Mouse (Mus musculus): ENCODE measurements around the gene Trip11. TPM values are rescaled to one million over a fixed set of nuclear protein-coding genes. Genes with fewer than 3 reads are reported as not detected.

Trip11 gene
- polyA plus RNA-seq, 2 experiments: 2.2 to 6.1 TPM

GRCm38 (mm10) chr12:101899671-101900245 lies 13.3 kb downstream of the Trip11 start:
- DNase-seq (ENCODE audit: low read depth in 3 of 3, low spot score in 3 of 3): no peak
- no peaks in the 10 kb centered on the region; the same call in 1 of the 2 replicates for H3K36me3 ChIP-seq (replicated peaks; ENCODE audit: control insufficient read depth, insufficient read depth, low read depth)
- no peaks in the 10 kb centered on the region for H3K9me3 ChIP-seq (ENCODE audit: control insufficient read depth, low read length)
- TF ChIP-seq CTCF (IDR thresholded peaks at IDR 0.05; ENCODE audit: low read depth) (no peak), EP300 (IDR thresholded peaks at IDR 0.05; ENCODE audit: low read depth) (no peak)
- no peak for ATAC-seq (ENCODE audit: insufficient read depth)
- 76% methylated on average over 2 of the region's 2 CpGs for WGBS (ENCODE audit: insufficient replicate concordance)
- H3K27me3 ChIP-seq (ENCODE audit: control insufficient read depth, insufficient read depth, low read length): no peaks in the 10 kb centered on the region
- peaks cover 0 to 1% of the 10 kb centered on the region in 2 experiments; a peak in 1 of 4 replicates for H3K4me1 ChIP-seq (replicated peaks; ENCODE audit: control insufficient read depth in 2 of 2, insufficient read depth in 2 of 2, low read length in 1 of 2)
- H3K4me3 ChIP-seq (ENCODE audit: insufficient read depth in 1 of 2, low read depth in 2 of 2, low read length in 2 of 2): no peak overlapping the region
- H3K27ac ChIP-seq: no peak overlapping the region
- H3K4me2 ChIP-seq (ENCODE audit: low read depth): no peak overlapping the region
- no peak overlapping the region for H3K9ac ChIP-seq (replicated peaks)

GRCm38 (mm10) chr12:101898966-101899365 lies 14.1 kb downstream of the Trip11 start:
- H3K4me3 ChIP-seq (ENCODE audit: insufficient read depth in 1 of 2, low read depth in 2 of 2, low read length in 2 of 2): no peak overlapping the region
- H3K27me3 ChIP-seq (ENCODE audit: control insufficient read depth, insufficient read depth, low read length): no peaks in the 10 kb centered on the region
- H3K9ac ChIP-seq (replicated peaks): no peak overlapping the region
- DNase-seq (ENCODE audit: low read depth in 3 of 3, low spot score in 3 of 3) (no peak), ATAC-seq (ENCODE audit: insufficient read depth) (no peak)
- H3K27ac ChIP-seq: no peak overlapping the region
- no peak for TF ChIP-seq CTCF (IDR thresholded peaks at IDR 0.05; ENCODE audit: low read depth)
- TF ChIP-seq EP300 (IDR thresholded peaks at IDR 0.05; ENCODE audit: low read depth): no peak
- H3K36me3 ChIP-seq (replicated peaks; ENCODE audit: control insufficient read depth, insufficient read depth, low read depth): 0 out of 2 replicates have a peak, but pooled peaks cover 3% of the 10 kb centered on the region
- H3K4me2 ChIP-seq (ENCODE audit: low read depth): no peak overlapping the region
- no peaks in the 10 kb centered on the region for H3K9me3 ChIP-seq (ENCODE audit: control insufficient read depth, low read length)
- peaks cover 0 to 1% of the 10 kb centered on the region in 2 experiments; a peak in 1 of 4 replicates for H3K4me1 ChIP-seq (replicated peaks; ENCODE audit: control insufficient read depth in 2 of 2, insufficient read depth in 2 of 2, low read length in 1 of 2)
- 81% methylated on average over 8 of the region's 8 CpGs for whole genome bisulfite sequencing (ENCODE audit: insufficient replicate concordance)

- no peaks in the 10 kb centered on the region; a peak in 1 of 4 replicates for H3K4me1 ChIP-seq (replicated peaks; ENCODE audit: control insufficient read depth in 2 of 2, insufficient read depth in 2 of 2, low read length in 1 of 2)
- no peak for DNase-seq (ENCODE audit: low read depth in 3 of 3, low spot score in 3 of 3)
- no peak for TF ChIP-seq EP300 (IDR thresholded peaks at IDR 0.05; ENCODE audit: low read depth)
- no peak for TF ChIP-seq CTCF (IDR thresholded peaks at IDR 0.05; ENCODE audit: low read depth)
- ATAC-seq (ENCODE audit: insufficient read depth): no peak
- H3K27me3 ChIP-seq (ENCODE audit: control insufficient read depth, insufficient read depth, low read length): no peaks in the 10 kb centered on the region
- no peak overlapping the region for H3K9ac ChIP-seq (replicated peaks)
- no peaks in the 10 kb centered on the region for H3K9me3 ChIP-seq (ENCODE audit: control insufficient read depth, low read length)
- H3K4me3 ChIP-seq (ENCODE audit: insufficient read depth in 1 of 2, low read depth in 2 of 2, low read length in 2 of 2): no peak overlapping the region
- H3K36me3 ChIP-seq (replicated peaks; ENCODE audit: control insufficient read depth, insufficient read depth, low read depth): peaks cover 12% of the 10 kb centered on the region; the same call in 1 of the 2 replicates
- H3K4me2 ChIP-seq (ENCODE audit: low read depth): no peak overlapping the region
- no peak overlapping the region for H3K27ac ChIP-seq
- WGBS (ENCODE audit: insufficient replicate concordance): 27% methylated on average over 7 of the region's 7 CpGs
Measured at GRCm38 (mm10) chr12:101897113-101897512, 16.0 kb downstream of the Trip11 start.

- no peaks in the 10 kb centered on the region for H3K27me3 ChIP-seq (ENCODE audit: control insufficient read depth, insufficient read depth, low read length)
- DNase-seq (ENCODE audit: low read depth in 3 of 3, low spot score in 3 of 3) (no peak), ATAC-seq (ENCODE audit: insufficient read depth) (no peak)
- H3K36me3 ChIP-seq (replicated peaks; ENCODE audit: control insufficient read depth, insufficient read depth, low read depth): peaks cover 12% of the 10 kb centered on the region; the same call in 1 of the 2 replicates
- H3K9me3 ChIP-seq (ENCODE audit: control insufficient read depth, low read length): no peaks in the 10 kb centered on the region
- no peak overlapping the region for H3K27ac ChIP-seq
- TF ChIP-seq CTCF (IDR thresholded peaks at IDR 0.05; ENCODE audit: low read depth) (no peak), EP300 (IDR thresholded peaks at IDR 0.05; ENCODE audit: low read depth) (no peak)
- WGBS (ENCODE audit: insufficient replicate concordance): 80% methylated on average over 8 of the region's 8 CpGs
- H3K9ac ChIP-seq (replicated peaks): no peak overlapping the region
- H3K4me1 ChIP-seq (replicated peaks; ENCODE audit: control insufficient read depth in 2 of 2, insufficient read depth in 2 of 2, low read length in 1 of 2): no peaks in the 10 kb centered on the region; a peak in 1 of 4 replicates
- H3K4me2 ChIP-seq (ENCODE audit: low read depth): no peak overlapping the region
- no peak overlapping the region for H3K4me3 ChIP-seq (ENCODE audit: insufficient read depth in 1 of 2, low read depth in 2 of 2, low read length in 2 of 2)
Measured at GRCm38 (mm10) chr12:101893296-101893695, 19.8 kb downstream of the Trip11 start.

- H3K27ac ChIP-seq: no peak overlapping the region
- no peak for DNase-seq (ENCODE audit: low read depth in 3 of 3, low spot score in 3 of 3)
- no peaks in the 10 kb centered on the region for H3K9me3 ChIP-seq (ENCODE audit: control insufficient read depth, low read length)
- H3K4me2 ChIP-seq (ENCODE audit: low read depth): no peak overlapping the region
- WGBS (ENCODE audit: insufficient replicate concordance): 80% methylated on average over 2 of the region's 2 CpGs
- H3K9ac ChIP-seq (replicated peaks): no peak overlapping the region
- H3K36me3 ChIP-seq (replicated peaks; ENCODE audit: control insufficient read depth, insufficient read depth, low read depth): peaks cover 12% of the 10 kb centered on the region; the same call in 1 of the 2 replicates
- ATAC-seq (ENCODE audit: insufficient read depth): no peak
- no peak overlapping the region for H3K4me3 ChIP-seq (ENCODE audit: insufficient read depth in 1 of 2, low read depth in 2 of 2, low read length in 2 of 2)
- TF ChIP-seq EP300 (IDR thresholded peaks at IDR 0.05; ENCODE audit: low read depth): no peak
- TF ChIP-seq CTCF (IDR thresholded peaks at IDR 0.05; ENCODE audit: low read depth): no peak
- no peaks in the 10 kb centered on the region for H3K27me3 ChIP-seq (ENCODE audit: control insufficient read depth, insufficient read depth, low read length)
- H3K4me1 ChIP-seq (replicated peaks; ENCODE audit: control insufficient read depth in 2 of 2, insufficient read depth in 2 of 2, low read length in 1 of 2): no peaks in the 10 kb centered on the region; a peak in 1 of 4 replicates
Measured at GRCm38 (mm10) chr12:101892832-101893231, 20.2 kb downstream of the Trip11 start.

Measured in liver, embryonic 14.5 days (tissue).